Mouse (Mus musculus): ENCODE measurements around the gene Fgfr2.

Gene Fgfr2

GRCm38 (mm10) chr7:132934743-132935142, 188.4 kb downstream of the Fgfr2 start:
- no peak for DNase-seq (ENCODE audit: low read depth, low spot score)

GRCm38 (mm10) chr7:132933331-132933730, 189.8 kb downstream of the Fgfr2 start:
- no peak for DNase-seq (ENCODE audit: low read depth, low spot score)

GRCm38 (mm10) chr7:132931560-132932351, 191.4 kb downstream of the Fgfr2 start:
- peak; percentile 60 for DNase-seq (ENCODE audit: low read depth, low spot score)

DNA sequence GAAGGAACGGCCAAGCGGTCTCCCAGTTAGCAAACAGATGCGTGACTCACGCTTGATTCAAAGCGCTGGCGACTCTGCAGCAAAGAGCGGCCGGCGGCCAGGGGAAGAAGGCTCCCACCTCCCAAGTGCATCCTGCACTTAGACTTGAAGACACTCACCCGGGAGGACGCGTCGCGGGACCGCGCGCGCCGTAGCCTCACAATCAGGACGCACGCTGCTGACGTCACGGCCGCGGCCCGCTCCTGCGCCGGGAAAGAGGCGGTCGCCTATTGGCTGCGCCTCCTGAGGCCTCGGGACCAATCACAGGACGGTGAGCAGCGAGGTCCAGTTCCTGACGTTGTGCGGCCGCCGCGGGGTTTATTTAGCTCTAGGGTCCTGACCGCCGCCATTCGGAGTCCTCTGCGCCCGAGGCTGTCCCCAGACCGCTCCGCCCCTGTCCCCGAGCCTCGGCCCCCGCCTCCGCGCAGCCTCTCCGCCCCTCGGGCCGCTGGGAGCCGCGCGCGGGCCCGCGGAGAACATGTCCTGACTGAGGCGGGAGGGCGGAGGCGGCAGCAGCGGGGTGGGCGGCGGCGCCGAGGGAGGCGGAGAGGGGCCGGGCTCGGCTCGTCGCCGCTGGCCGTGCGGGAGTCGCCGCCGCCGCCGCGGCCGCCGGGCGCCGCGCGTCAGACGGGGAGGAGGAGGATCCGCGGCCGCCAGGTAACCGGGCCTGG, 192.1 kb downstream of the Fgfr2 start, which contains the start of gene Zranb1:
Gene Zranb1 (plus strand): TSS at position 293 of the 710 bp plus-strand sequence.
- peak; percentile 99 for DNase-seq (ENCODE audit: low read depth, low spot score)

DNA sequence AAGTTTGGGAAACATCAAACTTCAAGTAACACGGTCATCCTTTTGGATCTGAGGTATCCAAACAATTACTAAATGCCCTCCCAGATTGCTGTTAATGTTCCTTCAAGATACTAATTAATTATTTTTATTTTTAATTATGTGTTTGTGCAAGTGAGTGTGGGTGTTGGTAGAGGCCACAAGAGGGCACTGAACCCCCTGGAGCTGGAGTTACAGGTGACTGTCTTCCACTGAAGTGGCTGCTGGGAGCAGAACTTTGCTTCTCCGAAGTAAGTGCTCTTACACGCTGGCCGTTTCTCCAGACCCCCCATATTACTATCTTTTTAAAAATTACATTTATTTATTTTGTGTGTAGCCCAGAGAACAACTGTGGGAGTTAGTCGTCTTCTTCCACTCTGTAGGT, 193.1 kb downstream of the Fgfr2 start:
- DNase-seq (ENCODE audit: low read depth, low spot score), result peak; percentile 58

DNA sequence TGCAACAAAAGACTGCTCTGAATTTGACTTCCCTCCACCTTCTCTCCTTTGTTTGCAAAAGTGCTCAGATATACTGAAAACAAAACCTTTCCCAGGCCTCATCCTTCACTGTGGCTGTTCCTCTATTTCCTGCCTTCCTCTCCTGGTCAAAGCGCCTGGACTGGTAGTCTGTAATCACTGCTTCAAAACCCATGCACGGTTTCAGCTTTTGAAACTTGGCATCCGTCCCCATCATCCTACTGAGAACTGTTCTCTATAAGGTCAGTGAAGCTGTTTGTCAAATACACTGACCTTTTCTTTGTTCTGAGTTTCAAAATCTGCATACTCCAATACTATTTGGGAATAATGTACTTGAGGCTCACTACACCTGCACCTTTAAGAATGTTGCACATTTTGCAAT, 195.9 kb downstream of the Fgfr2 start:
- peak; percentile 25 for DNase-seq (ENCODE audit: low read depth, low spot score)

- no peak for DNase-seq (ENCODE audit: low read depth, low spot score)
Observed at GRCm38 (mm10) chr7:132925227-132925626, 197.9 kb downstream of the Fgfr2 start.

DNA sequence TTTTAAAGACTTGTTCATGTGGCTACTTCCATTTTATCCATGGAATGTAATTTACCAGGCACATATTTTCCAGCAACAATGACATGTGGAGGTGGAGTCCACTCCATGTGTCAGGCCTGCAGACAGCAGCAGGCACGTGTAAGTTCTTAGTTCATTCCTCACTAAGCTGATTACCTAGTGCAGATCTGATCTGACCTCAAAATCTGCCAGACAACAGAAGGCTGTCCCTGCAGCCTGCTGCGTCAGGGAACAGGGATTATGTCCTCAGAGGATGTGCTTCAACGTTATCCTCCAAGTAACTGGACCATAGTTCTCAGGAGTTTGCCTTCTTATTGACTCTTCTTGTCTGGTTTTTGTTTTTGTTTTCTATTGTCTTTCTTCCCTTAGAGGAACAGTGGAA, 201.2 kb downstream of the Fgfr2 start:
- DNase-seq (ENCODE audit: low read depth, low spot score), result no peak

- peak; percentile 26 for DNase-seq (ENCODE audit: low read depth, low spot score)
Observed at GRCm38 (mm10) chr7:132903796-132904195, 219.4 kb downstream of the Fgfr2 start.

DNA sequence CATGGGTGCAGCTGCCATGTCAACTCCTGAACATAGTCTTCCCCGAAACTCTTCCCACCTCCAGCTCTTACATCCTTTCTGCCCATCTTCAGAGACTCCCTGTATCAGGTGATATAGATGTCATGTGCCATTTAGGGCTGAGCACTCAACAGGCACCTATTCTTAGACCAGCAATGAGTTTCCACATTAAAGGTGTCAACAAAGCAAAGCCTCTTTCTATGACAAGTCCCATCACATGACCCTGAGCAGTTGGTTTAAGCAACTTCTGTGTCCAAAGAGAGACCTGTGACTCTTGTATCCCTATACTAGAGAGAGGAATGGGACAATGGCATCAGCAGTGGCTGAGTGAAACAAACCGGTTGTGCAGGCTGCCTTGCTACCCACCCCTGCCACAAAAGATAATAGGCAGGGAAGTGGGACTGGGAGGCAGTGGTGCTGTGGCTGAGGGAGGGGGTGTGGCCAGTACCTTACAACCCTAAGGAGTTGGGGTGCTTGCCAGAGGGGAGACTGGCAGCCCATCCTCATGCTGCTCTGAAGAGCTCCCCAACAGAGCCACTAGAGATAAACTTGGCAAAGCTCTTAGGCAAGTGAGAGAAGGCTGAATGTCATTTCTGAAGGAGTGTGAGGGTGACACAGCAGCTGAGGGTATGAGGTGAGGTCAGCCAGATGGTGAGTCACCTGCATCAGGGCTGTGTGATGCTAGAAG, 222.2 kb downstream of the Fgfr2 start:
- no peak for DNase-seq (ENCODE audit: low read depth, low spot score)

- peak; percentile 80 for DNase-seq (ENCODE audit: low read depth, low spot score)
Observed at GRCm38 (mm10) chr7:132898234-132898633, 224.9 kb downstream of the Fgfr2 start.

DNA sequence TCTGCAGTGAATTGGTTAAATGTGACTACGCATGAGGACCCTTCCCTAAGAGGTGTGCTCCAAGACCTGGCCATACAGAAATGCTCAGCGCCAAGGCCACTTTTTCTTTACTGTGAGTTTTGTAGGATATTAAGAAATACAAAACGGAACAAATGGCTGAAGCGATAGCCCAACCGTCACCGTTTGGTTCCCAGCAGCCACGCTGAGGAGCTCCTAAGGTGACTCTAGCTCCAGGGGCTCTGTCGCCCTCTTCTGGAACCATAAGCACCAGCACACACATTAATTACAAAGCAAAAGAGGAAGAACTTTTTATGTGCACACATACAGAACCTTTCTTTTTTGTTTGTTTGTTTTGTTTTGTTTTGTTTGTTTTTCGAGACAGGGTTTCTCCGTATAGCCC, 225.9 kb downstream of the Fgfr2 start:
- DNase-seq (ENCODE audit: low read depth, low spot score), result peak; percentile 87

DNA sequence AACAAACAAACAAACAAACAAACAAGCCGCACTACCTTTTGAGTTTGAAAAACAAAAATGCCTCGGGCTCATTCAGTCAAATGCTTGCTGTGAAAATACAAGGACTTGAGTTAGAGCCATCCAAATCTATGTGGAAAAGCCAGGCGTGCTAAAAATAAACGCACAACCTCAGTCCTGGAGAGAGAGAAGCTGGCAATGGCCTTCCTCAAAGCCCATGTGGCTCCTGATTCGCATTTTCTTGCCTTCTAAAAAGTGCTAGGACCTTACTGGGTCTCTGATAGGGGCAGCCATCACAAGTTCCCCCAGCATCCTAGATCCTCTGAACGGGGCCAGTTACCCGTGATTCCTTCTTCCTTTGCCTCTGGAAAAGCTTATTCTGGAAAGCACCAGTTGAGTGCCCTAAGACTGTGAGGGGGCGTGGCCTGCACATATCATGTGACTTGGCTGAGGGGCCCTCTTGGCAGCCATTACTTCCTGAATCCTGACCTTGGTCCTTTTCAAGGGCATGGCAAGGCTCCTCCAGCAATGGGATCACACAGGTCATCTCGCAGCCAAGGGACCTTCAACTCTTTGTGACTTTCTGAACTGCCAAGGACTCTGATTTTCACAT, 226.8 kb downstream of the Fgfr2 start:
- peak; percentile 93 for DNase-seq (ENCODE audit: low read depth, low spot score)

DNA sequence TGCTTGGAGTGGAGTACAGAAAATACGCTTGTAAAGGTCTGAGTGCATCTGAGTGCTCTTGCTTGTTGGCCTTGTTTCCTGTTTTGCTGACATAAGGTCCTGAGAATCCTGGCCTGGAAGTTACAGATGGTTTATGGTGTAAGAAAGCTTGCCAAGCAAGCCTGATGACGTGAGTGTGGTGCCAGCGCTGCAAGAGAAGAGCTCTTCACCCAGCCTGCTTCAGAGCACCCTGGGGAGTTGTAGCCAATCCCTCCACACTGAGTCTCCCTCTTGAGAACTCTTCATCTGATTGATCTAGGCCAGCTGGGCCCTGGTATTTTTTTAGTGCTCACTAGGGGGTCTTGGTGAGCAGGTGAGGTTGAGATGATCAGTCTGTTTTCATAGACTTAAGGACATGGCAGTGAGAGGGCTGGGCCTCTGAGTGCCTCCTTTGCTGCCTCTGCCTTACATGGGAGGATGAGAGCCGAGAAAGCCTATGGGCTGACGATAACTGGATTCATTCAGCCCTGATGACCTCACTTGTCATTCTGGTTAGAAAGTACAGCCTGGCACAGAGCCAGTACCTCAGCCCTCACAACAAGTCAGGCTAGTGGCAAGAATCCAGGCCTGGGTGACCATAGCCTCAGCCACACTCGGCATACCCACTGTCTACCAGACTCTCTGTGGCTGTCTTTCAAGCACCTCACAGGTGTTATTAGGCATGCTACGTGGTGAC, 228.2 kb downstream of the Fgfr2 start:
- peak; percentile 19 for DNase-seq (ENCODE audit: low read depth, low spot score)

DNA sequence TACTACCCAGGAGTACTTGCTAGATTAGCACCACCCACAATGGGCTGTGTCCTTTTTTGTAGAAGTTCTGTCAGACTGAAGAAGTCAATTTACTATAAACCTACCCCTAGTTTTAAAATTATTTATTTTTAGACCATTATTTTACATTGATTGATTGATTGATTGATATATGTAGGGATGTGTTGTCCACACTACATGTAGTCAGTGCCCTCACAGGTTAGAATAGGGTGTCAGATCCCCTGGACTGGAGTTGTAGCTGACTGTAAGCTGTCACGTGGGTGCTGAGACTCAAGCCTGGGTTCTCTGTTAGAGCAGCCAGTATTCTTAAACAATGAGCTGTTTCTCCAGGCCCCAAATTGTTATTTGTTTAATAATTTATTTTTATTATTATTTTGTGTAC, 229.8 kb downstream of the Fgfr2 start:
- no peak for DNase-seq (ENCODE audit: low read depth, low spot score)

GRCm38 (mm10) chr7:132892806-132893205, 230.3 kb downstream of the Fgfr2 start:
- DNase-seq (ENCODE audit: low read depth, low spot score), result no peak

- DNase-seq (ENCODE audit: low read depth, low spot score), result no peak
Observed at GRCm38 (mm10) chr7:132892311-132892661, 230.9 kb downstream of the Fgfr2 start.

DNA sequence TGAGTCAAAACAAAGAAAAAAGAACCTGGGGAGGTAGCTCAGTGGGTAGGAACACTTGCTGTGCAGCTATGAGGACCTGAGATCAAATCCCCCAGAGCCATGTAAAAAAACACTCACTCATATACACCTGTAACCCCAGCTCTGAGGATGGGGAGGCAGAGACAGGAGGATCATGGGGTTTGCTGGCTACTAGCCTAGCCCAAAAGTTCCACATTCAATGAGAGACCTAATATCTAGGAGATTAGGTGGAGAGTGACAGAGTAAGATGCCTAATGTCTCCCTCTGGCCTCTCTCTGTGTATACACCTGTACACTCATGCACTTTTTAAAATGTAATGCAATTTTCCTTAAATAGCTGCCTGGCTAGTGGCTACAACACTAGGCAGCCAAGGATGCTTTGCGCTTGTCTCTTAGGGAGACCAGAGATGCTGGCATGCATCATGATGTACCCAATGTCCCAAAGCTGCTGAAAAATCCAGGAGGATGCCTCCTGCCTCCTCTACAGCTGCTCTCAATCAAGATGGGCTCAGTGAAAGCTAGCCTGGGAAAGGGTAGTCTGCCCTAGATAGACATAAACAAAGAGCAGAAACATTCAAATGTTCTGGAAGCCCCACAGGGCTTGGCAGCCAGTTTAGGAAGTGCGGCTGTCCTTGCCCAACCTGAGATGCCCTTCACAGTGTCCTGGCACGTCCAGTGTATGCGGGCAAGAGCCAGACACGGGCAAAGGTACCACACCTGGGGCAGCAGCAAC, 231.4 kb downstream of the Fgfr2 start:
- DNase-seq (ENCODE audit: low read depth, low spot score), result no peak

GRCm38 (mm10) chr7:132890201-132890600, 232.9 kb downstream of the Fgfr2 start:
- no peak for DNase-seq (ENCODE audit: low read depth, low spot score)

GRCm38 (mm10) chr7:132889691-132890090, 233.5 kb downstream of the Fgfr2 start:
- peak; percentile 15 for DNase-seq (ENCODE audit: low read depth, low spot score)

Data from ZHBTc4 (cell line).